Mouse (Mus musculus): Measurements from ENCODE around the gene Atrn.

The Atrn gene

GRCm38 (mm10) chr2:131038675-131039074 lies 132.4 kb downstream of the Atrn start:
- DNase-seq (ENCODE audit: low spot score in 2 of 2), result no peak

DNA sequence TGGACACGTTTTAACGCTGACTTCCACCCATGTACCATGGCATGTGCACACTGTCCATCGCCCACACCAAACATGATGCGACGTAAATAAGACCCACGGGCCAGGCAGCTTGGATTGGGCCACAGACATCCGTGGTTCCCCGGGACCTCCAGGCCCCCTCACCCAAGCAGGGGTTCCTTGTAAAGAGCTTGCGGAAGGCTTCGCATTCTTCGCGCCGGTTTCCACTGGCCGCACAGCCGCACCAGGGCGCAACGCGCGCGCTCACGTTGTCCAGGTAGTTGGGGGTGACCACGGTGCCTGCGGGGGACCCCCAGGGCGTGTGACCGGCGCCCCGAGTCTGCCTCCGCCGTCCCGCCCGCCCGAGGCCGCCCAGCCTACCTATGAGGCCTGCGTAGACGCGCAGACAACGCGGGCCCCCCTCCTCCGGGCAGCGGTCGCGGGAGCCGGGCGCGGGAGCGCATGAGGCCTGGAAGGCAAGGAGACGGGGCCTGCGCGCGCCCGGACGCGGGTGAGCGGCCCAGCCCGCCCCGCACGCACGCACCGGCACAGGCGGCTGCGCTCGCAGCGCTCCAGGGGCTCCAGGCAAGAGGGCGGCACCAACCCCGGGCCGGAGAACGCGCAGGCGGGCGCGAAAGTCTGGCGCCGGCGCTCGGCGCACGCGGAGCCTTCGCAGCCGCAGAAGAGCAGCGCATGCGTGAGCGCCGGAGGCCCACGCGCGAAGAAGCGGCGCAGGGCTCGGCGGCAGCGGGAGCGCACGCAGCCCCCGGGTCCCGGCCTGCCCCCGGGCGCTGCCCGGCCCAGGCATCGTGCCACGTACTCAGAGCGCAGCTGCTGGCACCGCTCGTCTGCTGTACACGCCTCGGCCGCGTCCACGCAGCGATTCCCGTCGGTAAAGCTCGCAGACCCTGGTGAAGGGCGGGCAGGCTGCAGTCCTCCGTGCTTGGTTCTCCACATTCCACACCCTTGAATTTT lies 134.8 kb downstream of the Atrn start:
- no peak for DNase-seq (ENCODE audit: low spot score in 2 of 2)

DNA sequence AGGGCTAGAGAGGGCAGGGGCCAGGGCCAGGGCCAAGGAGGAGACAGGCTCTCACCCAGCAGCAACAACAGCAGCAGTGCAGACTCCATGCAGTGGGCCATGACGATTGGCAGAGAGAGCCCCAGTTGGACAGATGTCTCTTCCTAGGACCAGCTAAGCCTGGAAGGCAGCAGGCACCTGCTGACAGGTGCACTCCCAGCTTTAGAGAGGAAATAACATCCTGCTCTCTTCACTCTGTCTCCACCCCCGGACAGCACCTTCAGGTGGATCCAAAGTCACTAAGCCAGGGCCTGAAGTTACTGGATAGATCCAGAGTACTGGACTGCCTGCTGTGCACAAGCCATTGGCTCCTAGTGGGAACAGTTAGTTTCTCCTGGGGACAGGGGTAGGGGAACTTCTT lies 136.7 kb downstream of the Atrn start, which contains the start of gene Gfra4:
Gene Gfra4 (minus strand): TSS at position 101 of the 400 bp plus-strand sequence.
- no peak for DNase-seq (ENCODE audit: low spot score in 2 of 2)

- DNase-seq (ENCODE audit: low spot score in 2 of 2), result no peak
Measured at GRCm38 (mm10) chr2:131044354-131044852, 138.1 kb downstream of the Atrn start.

DNA sequence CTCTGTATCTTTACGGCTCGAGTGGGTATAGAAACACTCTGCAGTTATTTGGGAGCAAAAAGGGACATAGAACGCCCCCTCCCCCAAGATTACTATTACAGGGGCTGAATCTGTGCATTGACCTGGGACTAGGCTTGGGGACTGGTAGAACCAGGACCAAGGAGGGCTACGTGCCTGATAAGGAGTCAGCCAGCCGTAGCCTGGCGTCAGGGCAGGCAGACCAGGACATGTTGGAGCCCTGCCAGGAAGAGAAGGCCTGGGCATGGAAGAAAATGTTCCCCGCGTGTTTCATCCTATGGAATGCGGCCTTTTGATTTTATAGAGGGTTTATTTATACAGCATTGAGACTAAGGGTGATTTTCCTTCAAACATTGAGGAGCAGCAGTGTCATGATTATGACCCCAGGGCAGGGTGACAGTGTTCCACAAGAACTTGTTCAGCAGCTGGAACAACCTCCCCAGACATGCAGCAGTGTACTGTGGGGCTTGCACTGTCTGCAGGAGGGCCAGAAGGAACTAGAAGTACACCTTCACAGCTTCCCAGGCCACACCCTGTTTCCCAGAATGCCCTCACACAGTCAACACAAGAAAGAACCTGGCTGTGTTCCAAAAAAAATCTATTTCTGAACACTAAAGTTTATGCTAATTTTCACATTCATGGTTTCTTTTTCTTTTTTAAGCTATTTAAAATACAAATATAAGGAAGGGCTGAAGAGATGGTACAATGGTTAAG lies 138.9 kb downstream of the Atrn start:
- no peak for DNase-seq (ENCODE audit: low spot score in 2 of 2)

DNA sequence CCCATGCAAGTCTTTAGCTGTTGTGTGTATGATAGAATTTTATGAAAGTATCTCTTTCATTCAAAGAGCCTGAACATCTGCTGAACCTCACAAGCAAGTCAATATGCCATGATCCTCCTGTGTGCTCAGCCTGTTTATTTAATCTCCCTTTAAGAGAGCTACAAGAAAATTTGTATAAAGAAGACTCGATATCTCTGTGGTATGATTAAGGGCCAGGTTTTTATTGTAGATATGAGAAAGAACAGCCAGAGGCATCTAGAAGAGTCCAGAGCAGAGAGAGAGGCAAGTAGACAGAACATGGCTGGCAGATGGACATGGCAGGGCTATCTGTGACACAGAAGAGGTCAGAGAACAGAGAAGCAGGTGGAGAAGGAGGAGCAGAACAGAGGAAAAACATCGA lies 139.7 kb downstream of the Atrn start:
- no peak for DNase-seq (ENCODE audit: low spot score in 2 of 2)

DNA sequence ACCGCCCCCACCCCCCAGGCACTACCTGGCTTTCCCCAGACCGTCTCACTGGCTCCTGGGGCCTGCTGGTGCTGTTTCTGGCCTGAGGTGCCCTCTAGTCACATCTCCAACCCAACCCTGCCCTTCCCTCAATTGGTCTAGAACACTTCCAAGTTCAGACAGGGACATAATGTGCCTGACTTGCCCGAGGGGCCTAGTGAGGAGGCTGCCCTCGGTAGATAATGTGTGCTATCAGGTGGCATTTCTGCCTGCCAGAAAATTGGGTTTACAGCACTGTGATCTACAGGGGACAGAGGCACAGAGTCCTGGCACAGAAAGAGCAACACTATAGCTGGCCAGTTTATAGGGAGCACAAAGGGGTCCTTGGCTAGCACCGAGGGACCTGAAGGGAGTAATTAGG lies 145.7 kb downstream of the Atrn start:
- no peak for DNase-seq (ENCODE audit: low spot score in 2 of 2)

DNA sequence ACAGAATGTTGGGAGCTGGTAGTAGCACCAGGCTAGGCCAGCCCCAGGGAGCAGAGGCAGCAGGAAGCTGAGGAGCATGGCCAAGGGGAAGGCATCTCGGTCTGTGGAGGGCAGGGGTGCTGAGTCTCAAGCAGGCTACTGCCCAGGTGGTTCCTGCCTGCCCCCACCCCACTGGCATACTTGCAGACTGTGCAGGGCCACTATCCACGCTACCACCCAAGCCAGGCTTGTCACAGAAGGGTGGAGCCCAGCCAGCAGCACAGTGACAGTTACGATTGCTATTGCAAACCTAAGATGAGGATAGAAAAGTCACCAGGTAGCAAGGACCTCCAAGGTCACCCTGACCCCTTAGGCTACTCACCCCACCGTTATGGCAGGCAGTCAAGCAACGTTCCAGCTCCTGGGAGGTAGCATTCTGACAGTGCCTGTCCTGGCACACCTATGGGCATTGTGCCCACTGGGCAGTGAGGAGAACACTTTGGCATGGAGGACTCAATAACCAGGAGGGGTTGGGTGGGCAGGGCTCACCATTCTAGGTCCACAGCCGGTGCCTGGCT lies 146.6 kb downstream of the Atrn start:
- DNase-seq (ENCODE audit: low spot score in 2 of 2), result no peak

GRCm38 (mm10) chr2:131053851-131054645 lies 147.8 kb downstream of the Atrn start:
- no peak for DNase-seq (ENCODE audit: low spot score in 2 of 2)

GRCm38 (mm10) chr2:131054646-131055264 lies 148.5 kb downstream of the Atrn start:
- DNase-seq (ENCODE audit: low spot score in 2 of 2), result no peak

- peak; percentile 30 to 49 for DNase-seq (ENCODE audit: low spot score in 2 of 2)
Measured at GRCm38 (mm10) chr2:131055631-131056030, 149.3 kb downstream of the Atrn start.

DNA sequence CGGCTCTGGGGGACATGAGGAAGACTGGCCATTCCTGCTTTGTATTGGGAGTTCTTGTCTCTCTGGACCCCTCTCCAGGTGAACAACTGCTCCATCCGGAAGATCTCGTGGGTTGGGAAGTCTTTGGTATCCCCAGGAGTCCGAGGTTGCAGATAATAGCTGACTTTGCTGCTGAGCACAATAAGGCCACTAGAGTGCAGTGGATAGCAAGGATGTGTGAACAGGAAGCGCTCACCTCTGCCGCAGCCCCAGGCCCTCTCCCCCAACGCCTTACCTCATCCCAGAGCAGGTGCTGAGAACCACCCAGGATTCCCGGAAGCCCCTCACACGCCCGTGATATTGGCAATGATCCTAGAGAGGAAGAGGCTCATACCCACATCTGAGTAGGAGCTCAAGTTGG lies 149.9 kb downstream of the Atrn start:
- no peak for DNase-seq (ENCODE audit: low spot score in 2 of 2)

GRCm38 (mm10) chr2:131058672-131059071 lies 152.4 kb downstream of the Atrn start:
- DNase-seq (ENCODE audit: low spot score in 2 of 2), result no peak

- DNase-seq (ENCODE audit: low spot score in 2 of 2), result no peak
Measured at GRCm38 (mm10) chr2:131059377-131059776, 153.1 kb downstream of the Atrn start.

DNA sequence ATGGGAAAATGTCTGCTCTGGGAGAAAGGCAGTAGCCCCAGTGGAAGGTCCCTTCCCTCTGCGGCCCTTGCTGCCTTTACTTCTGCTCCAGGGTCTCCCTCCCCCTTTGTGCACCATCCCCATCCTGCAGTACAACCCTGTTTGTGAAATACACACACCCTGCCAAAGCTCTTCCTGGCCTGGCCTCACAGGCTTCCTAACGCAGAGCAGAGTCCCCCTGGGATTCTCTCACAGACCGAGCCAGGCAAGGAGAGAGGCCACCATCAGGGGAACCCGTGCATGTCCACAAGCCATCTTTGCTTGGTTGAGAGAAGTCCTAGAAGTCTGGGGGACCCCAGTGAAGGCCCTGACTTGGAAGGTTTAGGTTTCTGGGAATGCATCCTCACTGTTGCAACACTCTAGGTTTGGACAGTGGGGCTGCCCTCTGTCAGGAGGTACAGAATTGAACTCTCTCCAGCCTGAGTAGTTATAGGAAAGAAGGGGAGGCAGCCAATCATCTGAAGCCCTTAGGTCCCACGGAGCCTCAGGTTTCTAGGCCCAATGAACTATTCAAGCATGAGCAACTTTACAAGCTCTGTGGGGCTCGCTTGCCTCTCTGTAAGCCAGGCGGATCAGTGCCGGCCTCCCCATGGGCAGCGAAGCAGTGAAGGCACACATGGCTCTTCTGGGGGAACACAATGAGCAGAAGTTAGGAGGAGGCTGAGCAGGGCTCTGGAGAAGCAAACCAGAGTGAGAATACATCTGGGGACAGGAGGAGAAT lies 153.7 kb downstream of the Atrn start:
- no peak for DNase-seq (ENCODE audit: low spot score in 2 of 2)

DNA sequence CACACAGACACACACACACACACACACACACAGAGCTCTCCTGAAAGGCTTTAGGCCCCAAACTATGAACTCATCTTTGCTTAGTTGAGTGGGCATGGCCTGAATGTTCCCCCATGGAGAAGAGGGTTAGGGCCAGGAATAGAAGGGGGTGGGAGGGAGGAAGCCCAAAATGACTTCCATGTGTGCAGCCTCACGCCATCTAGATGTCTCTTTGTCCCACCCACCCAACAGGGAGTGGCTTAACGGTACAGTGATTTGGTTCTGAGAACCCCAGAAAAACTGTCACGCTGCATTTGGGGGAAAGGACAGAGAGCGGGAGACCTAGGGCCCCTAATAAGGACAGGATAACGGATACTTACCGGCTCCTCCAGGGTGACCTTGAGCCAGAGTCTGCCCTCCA lies 154.5 kb downstream of the Atrn start:
- DNase-seq (ENCODE audit: low spot score in 2 of 2), result no peak

DNA sequence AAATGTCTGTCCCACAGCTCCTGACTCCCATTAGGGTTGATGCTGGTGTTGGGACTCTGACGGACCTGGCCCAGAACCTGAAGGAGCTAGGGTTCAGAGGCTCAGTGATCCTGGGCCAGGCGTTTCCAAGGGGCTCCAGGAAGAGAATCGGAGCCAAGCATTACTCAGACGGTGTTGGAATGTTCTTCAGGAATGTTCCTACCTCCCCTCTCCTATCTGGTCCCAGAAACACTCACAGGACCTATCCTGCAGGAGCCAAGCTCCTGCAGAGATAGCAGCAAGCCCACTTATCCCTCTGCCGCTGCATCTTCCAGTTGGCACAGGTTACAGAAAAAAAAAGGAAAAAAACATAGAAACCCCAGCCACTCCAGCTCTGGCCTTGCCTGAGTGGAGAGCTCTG lies 155.3 kb downstream of the Atrn start:
- no peak for DNase-seq (ENCODE audit: low spot score in 2 of 2)

- no peak for DNase-seq (ENCODE audit: low spot score in 2 of 2)
Measured at GRCm38 (mm10) chr2:131063404-131063864, 157.1 kb downstream of the Atrn start, which contains the start of gene Adam33. Gene Adam33 (minus strand): TSS chr2:131063814.

DNA sequence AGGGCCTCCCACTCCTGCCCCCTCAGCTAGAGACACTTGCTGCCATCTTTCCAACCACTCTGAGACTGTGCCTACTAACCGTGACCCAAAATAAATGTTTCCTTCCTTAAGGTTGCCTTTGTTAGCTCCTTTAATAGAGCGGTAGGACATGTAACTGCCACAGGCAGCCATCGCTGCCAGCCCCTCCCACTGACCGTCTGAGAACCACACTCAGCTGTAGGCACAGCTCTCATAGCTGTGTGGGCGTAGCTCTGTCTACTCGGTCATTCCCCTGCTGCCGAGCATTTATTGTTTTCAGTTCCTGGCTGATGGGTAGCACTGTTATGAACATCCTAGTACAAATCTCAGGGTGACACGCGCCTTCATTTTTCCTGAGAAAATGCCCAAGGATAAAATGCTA lies 160.0 kb downstream of the Atrn start:
- DNase-seq (ENCODE audit: low spot score in 2 of 2), result no peak

DNA sequence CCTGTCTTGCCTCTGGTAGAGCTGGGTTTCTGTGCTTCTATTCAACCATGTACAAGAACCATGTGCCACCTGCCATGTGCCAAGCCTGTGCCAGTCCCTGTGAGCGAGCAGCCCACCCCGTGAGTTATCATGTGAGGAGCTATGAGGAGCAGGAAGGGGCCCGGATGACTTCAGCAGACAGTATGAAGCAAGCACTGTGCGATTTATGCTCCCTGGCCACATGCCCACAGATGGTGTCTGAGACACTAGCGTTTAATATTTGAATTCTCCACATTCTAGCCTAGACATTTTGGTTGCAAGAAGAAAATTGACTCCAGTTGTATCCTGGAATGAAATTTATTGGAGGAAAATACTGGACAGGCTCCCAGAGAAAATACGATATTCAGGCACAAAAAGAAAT lies 161.2 kb downstream of the Atrn start:
- no peak for DNase-seq (ENCODE audit: low spot score in 2 of 2)

All from natural killer cell, adult 2 months (primary cell).